Mouse (Mus musculus) hindbrain, postnatal 0 days (tissue): ENCODE measurements at regions not wholly inside any gene's neighbourhood (a gene's known extent, or its start where the extent isn't known, plus 50 kb on each side); places are given as distances from the start of the nearest gene placed in this dataset.
A peak's percentile ranks its signal among the peaks of the same experiment; 100 is the strongest.

Experiments used
- ATAC-seq: fragments of 200-750 bp; cut with Nextera tagmentation; 2 replicates; pipeline ENCODE4 v1.8.0; 2017; ENCODE audit warnings: mild to moderate bottlenecking, moderate TSS enrichment, moderate library complexity
- DNase-seq: peaks from one replicate; pipeline ENCODE4 v3.0.0-alpha.2; 2015; ENCODE audit warnings: low spot score
- H3K27ac ChIP-seq: fragments of 300-500 bp; sonication (generic); 2 replicates; pipeline ENCODE4 v1.5.1; 2014; ENCODE audit warnings: mild to moderate bottlenecking
- H3K27me3 ChIP-seq: fragments of 300-500 bp; sonication (generic); 2 replicates; pipeline ENCODE4 v1.6.1; 2014; ENCODE audit warnings: low read length, mixed read lengths; ENCODE audit not compliant: insufficient read depth
- H3K36me3 ChIP-seq: fragments of 300-500 bp; sonication (generic); 2 replicates; pipeline ENCODE4 v1.6.1; 2014; ENCODE audit warnings: low read length, mixed read lengths; ENCODE audit not compliant: insufficient read depth
- H3K4me1 ChIP-seq: fragments of 300-500 bp; sonication (generic); 2 replicates; pipeline ENCODE4 v1.6.1; 2014; ENCODE audit warnings: antibody characterized with exemption, low read length, mixed read lengths; ENCODE audit not compliant: insufficient read depth
- H3K4me2 ChIP-seq: fragments of 300-500 bp; sonication (generic); 2 replicates; pipeline ENCODE4 v1.6.1; 2014; ENCODE audit warnings: low read depth, mild to moderate bottlenecking, low read length, moderate library complexity, mixed read lengths
- H3K4me3 ChIP-seq: fragments of 300-500 bp; sonication (generic); 2 replicates; pipeline ENCODE4 v1.5.1; 2014; ENCODE audit warnings: low read length
- H3K9ac ChIP-seq: fragments of 300-500 bp; sonication (generic); replicated peaks from 2 replicates; pipeline ENCODE4 v1.6.1; 2014; ENCODE audit warnings: mild to moderate bottlenecking, low read length, moderate library complexity, mixed read lengths
- H3K9me3 ChIP-seq: fragments of 300-500 bp; sonication (generic); 2 replicates; pipeline ENCODE4 v1.6.1; 2016; ENCODE audit warnings: low read length, mixed read lengths
- CTCF ChIP-seq: IDR thresholded peaks from 2 replicates; pipeline ENCODE4 v1.5.1; 2016; ENCODE audit warnings: antibody characterized with exemption, control low read depth, low read depth
- WGBS: fragments of 180-500 bp; shearing (Covaris S2); extraction: QIAGEN DNeasy Blood & Tissue Kit; methylation state at CpG from one replicate; pipeline ENCODE4 v1.1.7; 2014; 5-methylcytosine and 5-hydroxymethylcytosine counted together

DNA sequence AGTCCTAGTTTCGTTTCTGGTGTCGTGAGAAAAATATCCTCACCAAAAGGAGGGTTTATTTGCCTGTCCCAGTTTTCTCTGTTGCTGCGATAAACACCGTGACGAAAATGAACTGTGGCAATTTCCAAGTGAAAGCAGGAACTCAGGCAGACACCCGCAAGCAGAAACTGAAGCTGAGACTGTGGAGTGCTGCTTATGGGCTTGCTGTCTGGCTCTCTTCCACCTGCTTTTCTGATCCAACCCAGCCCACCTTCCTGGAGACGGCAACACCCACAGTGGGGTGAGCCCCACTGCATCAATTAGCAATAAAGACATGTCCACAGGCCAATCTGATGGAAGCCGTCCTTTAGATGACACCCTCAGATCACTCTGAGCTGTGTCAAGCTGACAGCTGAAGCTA is 97.9 kb upstream of the Tgm3 start:
- Histone ChIP-seq H3K4me2 (no peak overlapping the region), H3K27me3 (no peaks in the 10 kb centered on the region), H3K9me3 (no peaks in the 10 kb centered on the region), H3K4me1 (no peaks in the 10 kb centered on the region), H3K27ac (no peak overlapping the region), H3K9ac (no peak overlapping the region), H3K4me3 (no peak overlapping the region), H3K36me3 (no peaks in the 10 kb centered on the region)
- no peak for TF ChIP-seq CTCF
- no peak for DNase-seq
- WGBS, result 57% methylated on average over 8 of the region's 8 CpGs
- ATAC-seq, result 0 out of 2 replicates have a peak, but pooled peaks have one; percentile 32

GRCm38 (mm10) chr2:129916411-129916810 is 95.7 kb upstream of the Tgm3 start:
- H3K27ac ChIP-seq, result no peak overlapping the region
- H3K4me3 ChIP-seq, result no peak overlapping the region
- DNase-seq (no peak), ATAC-seq (no peak)
- H3K9me3 ChIP-seq, result no peaks in the 10 kb centered on the region
- no peaks in the 10 kb centered on the region for H3K4me1 ChIP-seq
- WGBS, result 91% methylated on average over 7 of the region's 7 CpGs
- TF ChIP-seq CTCF, result no peak
- H3K4me2 ChIP-seq, result no peak overlapping the region
- H3K9ac ChIP-seq, result no peak overlapping the region
- no peaks in the 10 kb centered on the region for H3K27me3 ChIP-seq
- H3K36me3 ChIP-seq, result no peaks in the 10 kb centered on the region

GRCm38 (mm10) chr2:129918141-129918790 is 93.9 kb upstream of the Tgm3 start:
- H3K4me1 ChIP-seq, result no peaks in the 10 kb centered on the region
- 57% methylated on average over 9 of the region's 9 CpGs for WGBS
- H3K27me3 ChIP-seq, result no peaks in the 10 kb centered on the region
- peak; percentile 44 for DNase-seq
- H3K9me3 ChIP-seq, result no peaks in the 10 kb centered on the region
- no peak for TF ChIP-seq CTCF
- H3K36me3 ChIP-seq, result no peaks in the 10 kb centered on the region
- H3K27ac ChIP-seq, result no peak overlapping the region
- H3K4me3 ChIP-seq, result no peak overlapping the region
- no peak overlapping the region for H3K9ac ChIP-seq
- ATAC-seq, result 0 out of 2 replicates have a peak, but pooled peaks have one; percentile 43
- no peak overlapping the region for H3K4me2 ChIP-seq

DNA sequence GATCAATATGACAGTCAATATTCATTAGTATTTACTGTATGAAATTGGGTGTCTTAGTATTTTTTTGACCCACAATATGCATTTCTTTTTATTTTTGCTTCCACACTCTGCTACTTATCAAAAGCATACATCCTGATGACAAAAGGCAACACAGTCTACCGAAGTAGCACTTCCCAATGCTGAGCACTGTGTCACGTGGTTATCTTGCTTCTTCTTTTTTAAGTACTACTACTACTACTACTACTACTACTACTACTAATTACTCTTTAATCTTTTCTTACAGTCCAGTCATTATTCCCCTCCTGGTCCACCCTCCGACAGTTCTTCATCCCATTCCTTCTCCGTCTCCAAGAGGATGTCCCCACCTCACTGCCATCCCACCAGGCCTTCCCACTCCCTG is 92.6 kb upstream of the Tgm3 start:
- no peak for DNase-seq
- H3K4me1 ChIP-seq, result no peaks in the 10 kb centered on the region
- no peaks in the 10 kb centered on the region for H3K36me3 ChIP-seq
- H3K27me3 ChIP-seq, result no peaks in the 10 kb centered on the region
- ATAC-seq, result no peak
- no peak overlapping the region for H3K9ac ChIP-seq
- no peak overlapping the region for H3K27ac ChIP-seq
- H3K4me3 ChIP-seq, result no peak overlapping the region
- WGBS, result 89% methylated on average over 4 of the region's 4 CpGs
- no peaks in the 10 kb centered on the region for H3K9me3 ChIP-seq
- TF ChIP-seq CTCF, result no peak
- no peak overlapping the region for H3K4me2 ChIP-seq

GRCm38 (mm10) chr2:129927218-129927617 is 84.9 kb upstream of the Tgm3 start:
- WGBS, result 80% methylated on average over 2 of the region's 2 CpGs
- DNase-seq, result no peak
- Histone ChIP-seq H3K27me3 (no peaks in the 10 kb centered on the region), H3K27ac (no peak overlapping the region), H3K36me3 (no peaks in the 10 kb centered on the region), H3K4me3 (no peak overlapping the region), H3K4me2 (no peak overlapping the region), H3K9me3 (no peaks in the 10 kb centered on the region), H3K9ac (no peak overlapping the region), H3K4me1 (no peaks in the 10 kb centered on the region)
- no peak for TF ChIP-seq CTCF
- no peak for ATAC-seq

GRCm38 (mm10) chr2:129933578-129933977 is 78.6 kb upstream of the Tgm3 start:
- Histone ChIP-seq H3K27me3 (no peaks in the 10 kb centered on the region), H3K4me1 (no peaks in the 10 kb centered on the region), H3K4me2 (no peak overlapping the region), H3K9me3 (no peaks in the 10 kb centered on the region), H3K27ac (no peak overlapping the region), H3K36me3 (no peaks in the 10 kb centered on the region), H3K9ac (no peak overlapping the region), H3K4me3 (no peak overlapping the region)
- no peak for DNase-seq
- no peak for TF ChIP-seq CTCF
- no peak for ATAC-seq
- 79% methylated on average over 1 of the region's 1 CpGs for WGBS

GRCm38 (mm10) chr2:129942824-129943223 is 69.3 kb upstream of the Tgm3 start:
- ATAC-seq (no peak), DNase-seq (no peak)
- Histone ChIP-seq H3K4me3 (no peak overlapping the region), H3K27ac (no peak overlapping the region), H3K9me3 (no peaks in the 10 kb centered on the region), H3K4me1 (no peaks in the 10 kb centered on the region), H3K27me3 (no peaks in the 10 kb centered on the region), H3K4me2 (no peak overlapping the region), H3K9ac (no peak overlapping the region), H3K36me3 (no peaks in the 10 kb centered on the region)
- TF ChIP-seq CTCF, result no peak
- WGBS, result 86% methylated on average over 4 of the region's 4 CpGs
